Mouse (Mus musculus): ENCODE data around the gene Tes3-ps.
A peak's percentile ranks its signal among the peaks of the same experiment; 100 is the strongest.

Gene Tes3-ps

GRCm38 (mm10) chr13:49492376-49493368 lies at the start of gene Tes3-ps:
TSS of gene Tes3-ps (plus strand) at chr13:49493318.
- DNase-seq (ENCODE audit: low spot score) = no peak

DNA sequence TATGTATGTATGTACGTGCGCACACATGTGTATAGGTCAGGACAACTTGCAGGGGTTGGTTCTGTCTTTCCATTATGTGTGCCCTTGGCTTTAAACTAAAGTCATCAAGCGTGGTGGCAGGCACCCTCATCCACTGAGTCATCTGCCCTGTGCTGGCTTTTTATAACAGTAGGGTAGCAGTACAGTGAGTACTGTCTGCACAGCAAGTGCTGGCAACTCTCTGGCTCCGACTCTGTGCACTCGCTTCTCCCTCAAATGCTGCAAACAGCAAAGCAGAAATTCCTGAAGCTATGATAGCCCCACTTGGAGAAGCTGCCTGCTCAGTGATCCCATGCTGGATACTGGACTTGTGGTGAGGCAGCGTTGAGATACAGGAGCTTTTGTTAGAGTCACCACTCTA lies 48.7 kb upstream of the Tes3-ps start:
- DNase-seq (ENCODE audit: low spot score) = no peak

DNA sequence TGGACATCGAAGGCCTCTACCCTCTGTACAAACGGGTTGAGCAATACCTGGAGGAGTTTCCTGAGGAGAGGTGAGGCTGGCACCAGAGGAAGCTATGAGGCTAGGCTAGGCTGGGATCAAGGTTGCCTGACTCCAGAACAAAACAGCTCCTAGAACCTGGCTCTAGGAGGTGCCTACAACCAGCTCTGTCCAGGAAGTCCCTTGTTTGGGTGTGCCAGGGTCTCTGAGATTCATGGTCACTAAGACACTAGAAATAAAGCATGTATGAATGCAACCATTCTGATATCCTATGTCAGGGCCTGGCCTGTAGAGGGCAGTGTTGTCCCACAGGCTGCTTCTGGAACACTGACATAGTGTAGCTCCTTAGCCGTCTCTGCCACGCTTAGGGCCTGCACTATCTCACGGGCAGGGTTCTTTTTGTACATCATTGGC lies 43.8 kb upstream of the Tes3-ps start:
- peak; percentile 63 for DNase-seq (ENCODE audit: low spot score)

DNA sequence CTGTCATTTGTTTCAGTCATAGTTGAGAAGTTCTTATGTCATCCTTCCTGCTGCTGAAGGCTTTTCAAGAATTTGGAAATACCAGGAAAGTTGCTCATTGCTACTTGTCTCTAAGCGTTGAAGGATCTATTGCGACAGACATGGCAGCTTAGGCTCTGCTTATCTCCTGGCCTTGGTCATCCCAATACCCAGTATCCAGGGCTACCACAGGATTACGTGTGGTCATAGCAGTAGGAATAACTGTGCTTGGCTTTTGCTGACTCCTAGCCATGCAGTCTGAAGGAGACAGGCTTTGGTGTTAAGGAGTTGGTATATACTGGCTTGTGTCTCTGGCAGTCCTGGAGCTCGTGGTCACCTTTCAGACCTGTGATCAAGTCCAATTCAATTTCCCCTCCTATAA lies 32.8 kb upstream of the Tes3-ps start:
- no peak for DNase-seq (ENCODE audit: low spot score)

- no peak for DNase-seq (ENCODE audit: low spot score)
Measured at GRCm38 (mm10) chr13:49460692-49461414, 32.3 kb upstream of the Tes3-ps start.

DNA sequence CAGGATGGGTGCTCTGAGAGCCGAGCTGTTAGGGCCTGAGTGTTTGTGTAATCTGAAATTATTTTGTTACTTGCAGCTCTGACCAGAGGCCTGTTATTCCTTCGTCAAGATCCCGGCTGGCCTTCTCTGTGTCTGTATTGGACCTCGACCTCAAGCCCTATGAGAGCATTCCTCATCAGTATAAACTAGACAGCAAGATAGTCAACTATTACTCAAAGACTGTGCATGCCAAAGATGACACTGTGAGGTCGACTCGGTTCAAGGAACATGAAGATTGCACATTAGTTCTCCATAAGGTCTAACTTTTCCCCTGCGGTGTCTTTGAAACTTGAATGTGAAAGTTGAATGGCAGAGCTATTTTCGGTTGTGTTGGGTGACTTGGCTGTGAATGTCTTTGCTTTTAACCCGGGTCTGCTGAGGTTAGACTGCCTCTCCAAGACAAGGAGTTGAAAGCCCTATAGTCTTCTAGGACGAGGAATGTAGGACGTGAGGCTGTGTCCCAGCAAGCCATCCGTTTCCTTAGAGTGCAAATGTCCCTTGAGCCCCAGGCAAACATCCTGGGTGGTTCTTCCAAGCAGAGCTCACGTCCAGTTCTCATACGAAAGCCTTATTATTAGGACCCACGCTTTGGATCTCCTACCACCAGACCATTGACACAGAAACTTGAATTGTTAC lies 31.5 kb upstream of the Tes3-ps start:
- DNase-seq (ENCODE audit: low spot score) = no peak

- no peak for DNase-seq (ENCODE audit: low spot score)
Measured at GRCm38 (mm10) chr13:49462921-49463320, 30.2 kb upstream of the Tes3-ps start.

GRCm38 (mm10) chr13:49465875-49466274 lies 27.2 kb upstream of the Tes3-ps start:
- no peak for DNase-seq (ENCODE audit: low spot score)

DNA sequence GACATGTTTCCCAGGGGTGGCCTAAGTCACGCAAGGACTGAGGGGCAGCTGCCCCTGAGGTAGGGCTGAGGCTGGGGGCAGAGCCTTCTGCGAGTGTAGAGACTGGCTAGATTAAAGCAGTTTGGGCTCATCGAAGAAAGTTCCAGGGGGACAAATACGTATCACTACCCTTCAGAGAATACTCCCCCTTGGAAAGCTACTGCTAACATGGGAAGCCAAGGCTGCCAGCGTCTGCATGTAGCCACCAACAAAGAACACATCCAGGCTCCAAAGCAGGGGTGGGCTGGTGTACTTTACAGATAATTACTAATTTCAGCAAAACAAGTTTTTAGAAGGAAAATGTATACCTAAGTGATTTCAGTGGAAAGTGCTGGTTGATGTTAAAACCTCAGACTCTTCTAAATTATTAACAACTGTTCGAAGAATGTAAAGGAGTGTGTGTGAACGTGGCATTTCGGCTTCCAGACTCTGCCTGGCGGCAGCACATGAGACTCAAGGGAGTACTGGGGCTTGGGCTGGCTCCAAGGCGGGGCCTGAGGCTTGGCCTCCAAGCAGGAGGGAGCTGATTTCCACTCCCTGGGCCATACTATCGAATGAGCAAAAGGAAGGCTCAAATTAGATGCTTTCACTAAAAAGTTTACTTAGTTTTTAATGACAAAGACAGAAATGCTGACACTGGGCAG lies 26.6 kb upstream of the Tes3-ps start:
- DNase-seq (ENCODE audit: low spot score) = no peak

- DNase-seq (ENCODE audit: low spot score) = no peak
Measured at GRCm38 (mm10) chr13:49467585-49467984, 25.5 kb upstream of the Tes3-ps start.

DNA sequence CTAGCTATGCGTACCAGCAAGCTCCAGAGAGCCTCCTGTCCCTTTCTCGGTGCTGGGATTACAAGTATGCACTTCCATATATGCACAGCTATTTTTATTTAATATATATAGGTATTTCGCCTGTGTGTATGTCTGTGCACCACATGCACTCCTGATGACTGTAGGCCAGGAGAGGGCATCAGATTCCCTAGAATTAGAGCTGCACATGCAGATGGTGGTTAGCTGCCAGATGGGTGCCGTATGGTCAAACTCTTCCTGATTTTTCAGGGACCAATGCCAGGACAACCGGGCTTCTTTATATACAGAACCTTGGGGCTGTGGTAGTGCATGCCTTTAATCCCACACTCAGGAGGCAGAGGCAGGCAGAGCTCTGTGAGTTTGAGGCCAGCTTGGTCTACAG lies 24.1 kb upstream of the Tes3-ps start:
- DNase-seq (ENCODE audit: low spot score) = no peak

DNA sequence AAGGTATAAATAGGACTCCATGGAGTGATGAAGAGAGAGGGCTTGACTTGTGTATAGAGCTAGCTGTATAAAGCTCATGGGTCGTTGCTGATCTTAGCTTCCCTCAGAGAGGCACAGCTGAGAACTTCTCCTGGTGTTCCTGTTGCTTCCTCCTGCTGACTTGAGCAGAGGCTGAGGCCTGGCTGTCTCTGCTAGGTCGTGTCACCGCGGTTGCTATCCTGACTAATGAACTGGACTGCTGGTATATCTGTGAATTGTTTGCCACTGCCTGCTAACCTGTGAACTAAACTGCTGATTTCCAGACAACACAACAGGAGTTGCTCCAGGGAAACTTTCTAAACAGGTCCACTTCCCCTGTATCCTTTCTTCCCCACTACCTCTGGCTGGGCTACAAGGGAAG lies 22.8 kb upstream of the Tes3-ps start:
- DNase-seq (ENCODE audit: low spot score) = no peak

- no peak for DNase-seq (ENCODE audit: low spot score)
Measured at GRCm38 (mm10) chr13:49470806-49471205, 22.3 kb upstream of the Tes3-ps start.

GRCm38 (mm10) chr13:49471981-49472675 lies 21.0 kb upstream of the Tes3-ps start:
- no peak for DNase-seq (ENCODE audit: low spot score)

- DNase-seq (ENCODE audit: low spot score) = no peak
Measured at GRCm38 (mm10) chr13:49472676-49473005, 20.5 kb upstream of the Tes3-ps start.

DNA sequence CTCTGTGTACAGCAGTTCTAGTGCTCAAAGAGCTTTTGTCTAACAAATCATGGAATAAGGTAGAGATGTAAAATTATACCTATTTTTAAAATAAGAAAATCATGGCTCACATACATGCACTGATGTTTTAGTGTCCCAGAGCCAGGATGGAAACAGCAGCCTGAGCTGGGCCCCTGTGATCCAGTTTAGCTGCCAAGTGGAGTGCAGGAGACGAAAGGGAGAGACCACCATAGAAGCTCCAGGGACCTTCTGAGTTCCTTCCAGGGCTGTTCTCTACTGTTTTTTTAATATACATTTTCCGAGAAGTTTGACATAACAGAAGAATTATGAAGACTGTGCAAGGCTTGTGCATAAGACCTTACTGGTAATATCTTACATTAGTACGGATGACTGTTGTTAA lies 15.2 kb upstream of the Tes3-ps start:
- DNase-seq (ENCODE audit: low spot score) = no peak

DNA sequence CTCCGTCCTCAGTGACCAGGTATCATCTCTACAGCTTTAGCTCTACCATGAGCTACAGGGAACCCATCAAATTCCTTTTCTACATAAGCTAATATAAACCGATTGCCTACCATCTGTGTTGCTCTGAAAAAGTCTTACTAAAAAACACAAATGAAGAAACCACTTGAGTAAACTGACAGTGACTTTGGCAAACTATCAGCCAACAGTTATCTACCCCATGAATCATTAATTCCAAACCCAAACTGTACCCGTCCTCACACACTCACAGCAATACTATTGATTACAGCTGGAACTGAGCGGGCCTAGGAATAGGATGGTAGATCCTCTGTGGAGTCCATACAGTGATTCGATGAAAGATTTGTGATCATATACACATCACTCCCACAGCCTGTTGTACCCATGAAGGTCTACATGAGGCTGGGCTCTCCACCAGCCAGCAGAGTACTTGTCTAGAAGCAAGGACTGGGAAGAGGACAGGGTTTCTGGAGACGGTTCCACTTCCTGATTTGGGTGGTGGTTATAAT lies 14.2 kb upstream of the Tes3-ps start:
- no peak for DNase-seq (ENCODE audit: low spot score)

DNA sequence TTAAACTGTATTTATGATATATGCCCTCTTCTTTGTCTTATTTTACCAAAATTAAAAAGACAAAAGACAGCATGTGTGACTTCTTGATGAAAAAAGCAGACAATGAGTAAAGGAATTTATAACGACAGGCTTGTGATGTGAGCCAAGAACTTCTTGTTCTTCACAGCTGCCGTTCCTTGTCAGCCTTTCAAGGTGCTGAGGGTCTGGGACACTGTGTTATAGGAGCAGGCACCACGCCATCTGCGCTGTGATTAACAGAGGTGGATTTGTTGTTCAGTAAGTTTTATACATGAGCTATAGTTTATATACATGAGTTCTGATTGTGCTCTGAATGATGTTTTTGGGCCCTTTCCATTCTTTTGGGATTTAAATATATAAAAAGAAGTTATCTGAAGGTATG lies 13.7 kb upstream of the Tes3-ps start:
- DNase-seq (ENCODE audit: low spot score) = no peak

GRCm38 (mm10) chr13:49480057-49480456 lies 13.1 kb upstream of the Tes3-ps start:
- DNase-seq (ENCODE audit: low spot score) = no peak

GRCm38 (mm10) chr13:49480551-49480950 lies 12.6 kb upstream of the Tes3-ps start:
- no peak for DNase-seq (ENCODE audit: low spot score)

GRCm38 (mm10) chr13:49485388-49485787 lies 7.7 kb upstream of the Tes3-ps start:
- DNase-seq (ENCODE audit: low spot score) = no peak
